Mouse (Mus musculus) heart, embryonic 10.5 days (tissue): ENCODE measurements around the gene Med20. TPM values are rescaled to one million over a fixed set of nuclear protein-coding genes. Genes with fewer than 3 reads are reported as not detected.
"Not testable (repeated sequence)": the region's sequence is repeated elsewhere in the genome, so short reads cannot be mapped to it uniquely, and the experiment has no call there.

Source experiments
- DNase-seq: peaks from one replicate; pipeline ENCODE4 v3.0.0-alpha.2; 2017; ENCODE audit warnings: low spot score
- H3K27ac ChIP-seq: fragments of 300-500 bp; sonication (generic); 2 replicates; pipeline ENCODE4 v1.5.1; 2016; ENCODE audit warnings: mild to moderate bottlenecking
- H3K27me3 ChIP-seq: fragments of 300-500 bp; sonication (generic); 2 replicates; pipeline ENCODE4 v1.6.1; 2016; ENCODE audit warnings: mild to moderate bottlenecking; ENCODE audit not compliant: poor library complexity, insufficient read depth, severe bottlenecking
- H3K36me3 ChIP-seq: fragments of 300-500 bp; sonication (generic); 2 replicates; pipeline ENCODE4 v1.6.1; 2016; ENCODE audit warnings: mild to moderate bottlenecking, moderate library complexity
- H3K4me1 ChIP-seq: fragments of 300-500 bp; sonication (generic); 2 replicates; pipeline ENCODE4 v1.6.1; 2016; ENCODE audit warnings: mild to moderate bottlenecking
- H3K4me3 ChIP-seq: fragments of 300-500 bp; sonication (generic); 2 replicates; pipeline ENCODE4 v1.5.1; 2016; ENCODE audit warnings: mild to moderate bottlenecking, moderate library complexity
- H3K9me3 ChIP-seq: fragments of 300-500 bp; sonication (generic); 2 replicates; pipeline ENCODE4 v1.6.1; 2016; ENCODE audit warnings: mild to moderate bottlenecking, moderate library complexity
- WGBS: fragments of 180-500 bp; shearing (Covaris S2); methylation state at CpG from one replicate; pipeline ENCODE4 v1.1.7; 2016; 5-methylcytosine and 5-hydroxymethylcytosine counted together
- polyA plus RNA-seq: library from polyadenylated mRNA; unstranded; fragments of >200 nt; fragmentation: Nextera tagmentation; extraction: Ambion mirVana; gene quantifications from 2 replicates; pipeline ENCODE4 v1.2.1, GENCODE M21; 2016

The Med20 gene
- polyA plus RNA-seq, 1 experiment from 2014 or later: 42.8 TPM

DNA sequence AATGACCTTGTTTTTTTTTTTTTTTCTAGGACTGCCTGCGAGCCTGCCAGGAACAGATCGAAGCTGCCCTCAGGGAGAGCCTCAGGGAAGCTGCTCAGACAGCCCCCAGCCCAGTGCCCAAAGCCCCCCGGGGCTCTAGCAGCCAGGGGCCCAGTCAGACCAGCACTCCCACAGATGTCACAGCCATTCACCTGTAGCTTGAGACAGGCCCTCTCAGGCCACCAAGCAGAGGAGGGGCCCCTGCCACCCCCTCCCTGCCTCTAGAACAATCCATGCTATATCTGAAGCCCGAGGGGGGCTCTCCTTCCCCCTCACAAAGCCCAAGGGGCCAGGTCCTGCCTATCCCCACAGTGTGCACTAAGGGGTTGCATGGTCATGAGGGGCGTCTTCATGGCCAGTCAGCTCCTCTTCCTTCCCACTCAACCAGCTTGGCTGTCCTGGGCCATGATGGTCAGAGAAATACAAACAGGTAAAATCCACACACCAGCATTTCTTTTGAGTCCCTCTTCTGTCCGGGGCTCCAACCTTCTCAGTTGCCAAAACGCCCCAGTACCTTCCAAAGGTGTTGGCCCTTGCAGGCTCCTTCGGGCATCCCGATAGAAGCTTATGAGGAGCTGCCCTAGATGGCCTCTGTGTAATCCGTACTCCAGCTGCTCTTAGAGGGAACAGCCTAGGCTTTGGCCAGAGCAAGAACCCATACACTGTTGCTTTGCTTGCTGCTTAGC is 12.6 kb upstream of the Med20 start:
- peak overlapping the region; percentile 99; the same call in 1 of the 2 replicates for H3K27ac ChIP-seq
- H3K36me3 ChIP-seq: peaks cover 76% of the 10 kb centered on the region
- not testable (repeated sequence) for DNase-seq, H3K9me3 ChIP-seq, H3K4me3 ChIP-seq, H3K27me3 ChIP-seq
- WGBS: 74% methylated on average over 10 of the region's 10 CpGs
- peaks cover 43% of the 10 kb centered on the region for H3K4me1 ChIP-seq

DNA sequence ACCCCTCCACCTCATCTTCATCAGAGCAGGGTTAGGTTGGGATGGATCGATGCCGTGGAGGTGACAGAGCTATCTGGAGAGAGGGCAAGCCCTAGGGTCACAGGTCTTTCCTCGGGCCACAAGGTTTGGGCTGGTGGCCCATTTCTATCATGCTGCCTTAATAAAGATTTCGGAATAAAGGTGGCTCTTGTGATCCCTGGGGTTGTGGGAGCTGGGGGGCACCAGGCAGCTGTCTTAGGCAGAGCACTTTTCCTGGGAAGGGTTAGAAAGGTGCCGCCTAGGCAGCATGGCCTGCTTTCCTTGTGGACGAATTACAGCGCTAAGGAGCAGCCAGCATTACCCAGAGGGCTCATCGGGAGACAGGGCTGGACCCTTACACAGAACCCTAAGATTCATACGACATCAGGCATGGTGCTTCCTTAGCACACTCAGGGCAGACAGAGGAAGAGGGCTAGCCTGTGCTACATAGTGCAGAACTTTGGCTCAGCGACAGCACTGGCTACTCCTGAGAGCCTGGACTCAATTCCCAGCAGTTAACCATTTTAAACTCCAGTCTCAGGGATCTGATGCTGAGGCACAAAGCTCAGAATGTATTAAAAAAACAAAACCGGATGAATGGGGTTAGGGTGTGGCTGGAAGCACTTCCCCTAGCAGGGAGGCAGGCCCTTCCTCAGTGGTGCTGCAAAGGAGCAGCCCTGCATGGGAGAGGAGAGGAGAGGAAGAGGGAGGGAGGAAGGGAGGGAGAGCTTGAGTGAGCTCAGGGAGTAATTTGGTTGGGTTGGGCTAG is 11.7 kb upstream of the Med20 start:
- Histone ChIP-seq H3K36me3 (peaks cover 86% of the 10 kb centered on the region), H3K4me1 (peaks cover 43% of the 10 kb centered on the region), H3K9me3 (no peaks in the 10 kb centered on the region), H3K27me3 (no peaks in the 10 kb centered on the region), H3K4me3 (no peak overlapping the region), H3K27ac (peak overlapping the region; percentile 42)
- no peak for DNase-seq
- WGBS: 71% methylated on average over 11 of the region's 11 CpGs

DNA sequence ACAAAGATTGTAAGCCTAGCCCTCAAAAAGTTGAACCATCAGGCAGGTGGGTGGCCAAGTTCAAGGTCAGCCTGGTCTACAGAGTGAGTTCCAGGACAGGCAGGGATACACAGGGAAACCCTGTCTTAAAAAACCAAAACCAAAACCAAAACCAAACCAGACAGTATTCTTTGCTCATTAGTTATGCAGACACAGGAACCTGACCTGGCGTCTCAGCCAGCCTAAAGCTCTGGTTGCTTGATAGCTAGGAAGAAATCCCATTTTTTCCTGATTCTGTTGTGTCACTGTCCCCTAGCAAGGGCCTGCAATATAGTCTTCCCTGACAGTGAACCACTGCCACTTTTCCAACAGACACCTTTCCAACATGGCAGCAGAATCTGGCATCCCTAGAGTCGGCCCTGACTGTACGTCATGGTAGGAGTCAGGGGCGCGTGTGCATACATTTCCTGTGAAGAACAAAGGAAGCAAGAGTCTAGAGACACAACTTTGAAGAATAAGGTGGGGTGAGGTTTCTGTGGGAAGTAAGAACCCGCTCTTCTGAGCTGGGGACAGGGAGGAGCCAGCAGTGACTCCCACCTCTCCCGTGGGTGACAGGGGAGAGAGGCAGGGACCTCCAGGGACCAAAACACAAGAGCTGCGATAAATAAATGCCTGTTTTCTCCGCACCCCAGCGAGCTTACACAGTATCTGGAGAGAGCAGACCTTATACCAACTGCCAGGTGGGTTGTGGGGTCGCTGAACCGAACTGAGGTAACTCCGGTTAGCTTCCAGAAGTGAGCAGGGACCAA is 10.6 kb upstream of the Med20 start:
- 0 out of 2 replicates have a peak overlapping the region, but pooled peaks have one; percentile 10 for H3K27ac ChIP-seq
- H3K36me3 ChIP-seq: peaks cover 91% of the 10 kb centered on the region
- no peaks in the 10 kb centered on the region for H3K27me3 ChIP-seq
- H3K4me3 ChIP-seq: no peak overlapping the region
- DNase-seq: no peak
- WGBS: 92% methylated on average over 13 of the region's 13 CpGs
- H3K4me1 ChIP-seq: peaks cover 34% of the 10 kb centered on the region
- no peaks in the 10 kb centered on the region for H3K9me3 ChIP-seq

DNA sequence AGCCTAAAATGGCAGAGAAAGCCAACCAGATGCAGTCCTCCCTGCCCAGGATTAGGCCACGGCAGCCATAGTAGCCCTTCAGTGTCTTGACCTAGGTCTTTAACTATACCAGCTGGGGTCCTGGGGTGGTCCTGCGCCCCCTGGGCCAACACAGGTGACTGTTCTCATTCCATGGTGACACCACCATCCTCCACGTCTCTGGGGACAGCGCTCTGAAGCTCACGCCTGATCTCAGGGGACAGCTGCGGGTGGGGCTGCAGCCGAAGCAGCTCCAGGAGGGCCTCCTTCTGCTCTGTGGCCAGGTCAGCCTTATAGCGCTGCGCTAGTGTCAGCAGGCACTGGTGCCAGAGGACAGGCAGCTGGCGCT is 10.0 kb upstream of the Med20 start:
- Histone ChIP-seq H3K36me3 (peaks cover 93% of the 10 kb centered on the region), H3K27ac (no peak overlapping the region), H3K9me3 (no peaks in the 10 kb centered on the region), H3K4me3 (no peak overlapping the region), H3K4me1 (peaks cover 28% of the 10 kb centered on the region), H3K27me3 (no peaks in the 10 kb centered on the region)
- 85% methylated on average over 10 of the region's 10 CpGs for WGBS
- DNase-seq: no peak

DNA sequence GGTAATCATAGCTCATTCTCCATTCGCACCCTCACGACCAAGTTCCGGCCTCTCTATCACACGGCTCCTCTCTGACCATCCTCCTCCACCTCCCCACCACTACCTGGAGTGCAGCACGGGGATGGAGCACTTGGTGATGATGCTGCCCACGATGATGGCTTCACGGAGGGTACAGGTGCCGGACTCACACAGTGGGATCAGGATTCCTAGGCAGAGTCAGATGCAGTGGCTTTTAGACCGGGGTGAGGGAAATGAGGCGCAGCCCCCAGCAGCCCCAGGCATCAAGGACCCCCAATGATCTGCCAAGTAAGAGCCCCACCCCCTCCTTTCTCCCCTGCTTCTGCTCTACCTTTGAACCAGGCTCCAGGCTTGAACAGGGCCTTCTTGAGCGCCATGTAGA is 9.1 kb upstream of the Med20 start:
- Histone ChIP-seq H3K4me1 (peaks cover 19% of the 10 kb centered on the region), H3K36me3 (peaks cover 93% of the 10 kb centered on the region), H3K27ac (no peak overlapping the region), H3K27me3 (no peaks in the 10 kb centered on the region), H3K4me3 (no peak overlapping the region), H3K9me3 (no peaks in the 10 kb centered on the region)
- no peak for DNase-seq
- 91% methylated on average over 11 of the region's 11 CpGs for WGBS

DNA sequence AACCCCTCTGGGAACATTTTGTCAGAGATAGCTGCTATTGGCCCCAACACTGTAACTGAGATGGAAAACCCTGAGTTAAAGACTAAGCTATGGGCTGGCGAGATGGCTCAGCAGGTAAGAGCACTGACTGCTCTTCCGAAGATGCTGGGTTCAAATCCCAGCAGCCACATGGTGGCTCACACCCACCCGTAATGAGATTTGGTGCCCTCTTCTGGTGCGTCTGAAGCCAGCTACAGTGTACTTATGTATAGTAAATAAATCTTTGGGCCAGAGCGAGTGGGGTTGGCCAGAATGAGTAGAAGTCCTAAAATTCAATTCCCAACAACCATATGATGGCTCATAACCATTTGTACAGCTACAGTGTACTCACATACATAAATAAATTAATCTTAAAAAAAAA is 5.2 kb upstream of the Med20 start:
- no peaks in the 10 kb centered on the region for H3K27me3 ChIP-seq
- no peak overlapping the region for H3K27ac ChIP-seq
- H3K4me1 ChIP-seq: peaks cover 9% of the 10 kb centered on the region
- H3K4me3 ChIP-seq: no peak overlapping the region
- peaks cover 73% of the 10 kb centered on the region for H3K36me3 ChIP-seq
- 79% methylated on average over 5 of the region's 5 CpGs for WGBS
- no peak for DNase-seq
- H3K9me3 ChIP-seq: no peaks in the 10 kb centered on the region

DNA sequence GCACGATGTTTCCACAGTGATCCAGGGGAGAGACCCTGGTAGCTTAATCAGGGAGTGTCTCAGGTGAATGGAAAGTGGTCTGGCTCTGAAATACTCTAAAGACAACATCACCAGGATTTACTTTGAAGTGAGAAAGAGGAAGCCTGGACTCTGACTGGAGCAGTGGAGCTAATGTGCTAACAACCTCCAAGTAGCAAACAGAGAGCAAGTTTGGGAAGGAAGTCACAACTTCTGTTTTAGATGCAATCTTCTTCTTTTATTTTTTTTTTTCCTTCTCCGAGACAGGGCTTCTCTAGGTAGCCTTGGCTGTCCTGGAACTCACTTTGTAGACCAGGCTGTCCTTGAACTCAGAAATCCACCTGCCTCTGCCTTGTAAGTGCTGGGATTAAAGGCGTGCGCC is 2.2 kb upstream of the Med20 start:
- Histone ChIP-seq H3K9me3 (no peaks in the 10 kb centered on the region), H3K36me3 (peaks cover 59% of the 10 kb centered on the region), H3K4me1 (peaks cover 21% of the 10 kb centered on the region), H3K27ac (no peak overlapping the region), H3K27me3 (no peaks in the 10 kb centered on the region), H3K4me3 (no peak overlapping the region)
- DNase-seq: no peak
- WGBS: 91% methylated on average over 4 of the region's 4 CpGs

DNA sequence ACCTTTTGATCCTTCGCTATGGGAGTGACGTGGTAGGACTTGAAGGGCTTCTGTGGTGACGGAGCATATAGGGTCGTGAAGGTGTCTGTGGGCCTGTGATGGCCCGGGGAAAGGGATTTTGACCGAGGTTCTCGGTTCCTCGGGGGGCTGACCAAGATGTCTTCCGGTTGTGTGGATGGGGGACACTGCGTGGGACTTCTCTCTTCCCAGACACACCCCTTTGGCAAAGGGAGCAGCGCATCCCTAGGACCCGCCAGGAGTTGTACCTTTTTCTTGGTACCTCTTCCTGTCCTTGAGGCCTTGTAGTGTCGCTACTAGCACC is 240 bp downstream of the Med20 start:
- Histone ChIP-seq H3K4me3 (peak overlapping the region; percentile 85), H3K27me3 (no peaks in the 10 kb centered on the region), H3K4me1 (peaks cover 21% of the 10 kb centered on the region), H3K36me3 (peaks cover 57% of the 10 kb centered on the region), H3K27ac (peak overlapping the region; percentile 89), H3K9me3 (no peaks in the 10 kb centered on the region)
- WGBS: under 1% methylated on average over 13 of the region's 13 CpGs
- no peak for DNase-seq

DNA sequence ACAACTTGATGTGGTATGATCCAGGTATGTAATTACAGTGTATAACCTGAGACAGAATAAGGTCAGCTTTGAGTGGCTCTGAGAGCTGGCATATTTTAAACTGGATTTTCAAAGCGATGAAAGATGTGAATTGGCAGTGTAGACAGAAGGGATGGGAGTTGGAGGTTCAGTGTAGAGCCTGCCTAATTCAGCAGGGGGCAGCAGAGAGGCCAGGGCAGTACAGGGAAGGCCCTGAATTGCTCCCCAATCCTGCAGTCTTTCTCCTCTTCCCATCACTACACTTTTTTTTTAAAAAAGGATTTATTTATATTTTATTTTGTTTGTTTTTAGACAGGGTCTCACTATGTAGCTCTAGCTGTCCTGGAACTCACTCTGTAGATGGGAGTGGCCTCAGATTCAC is 2.6 kb downstream of the Med20 start:
- Histone ChIP-seq H3K9me3 (no peaks in the 10 kb centered on the region), H3K4me3 (no peak overlapping the region), H3K27ac (no peak overlapping the region), H3K4me1 (peaks cover 21% of the 10 kb centered on the region), H3K27me3 (no peaks in the 10 kb centered on the region), H3K36me3 (peaks cover 54% of the 10 kb centered on the region)
- no peak for DNase-seq
- WGBS: 86% methylated on average over 1 of the region's 1 CpGs

DNA sequence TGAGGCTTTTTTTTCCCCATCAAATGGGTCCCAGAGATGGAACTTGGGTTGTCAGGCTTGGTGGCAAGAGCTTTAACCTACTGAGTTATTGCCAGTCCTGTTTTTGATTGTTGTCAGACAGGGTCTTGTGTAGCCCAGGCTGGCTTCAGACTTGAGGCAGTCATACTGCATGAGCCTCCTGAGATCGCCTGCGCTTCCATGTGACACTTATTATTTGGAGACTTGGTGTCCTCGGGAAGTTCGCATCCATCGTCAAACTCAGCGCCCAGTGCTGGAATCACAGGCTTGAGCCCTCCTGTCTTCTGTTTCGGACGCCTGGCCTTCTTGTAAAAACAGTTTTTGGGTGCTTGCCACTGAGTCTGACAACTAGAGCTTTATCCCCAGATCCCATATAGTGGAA is 4.7 kb downstream of the Med20 start:
- peak; percentile 63 for DNase-seq
- 94% methylated on average over 8 of the region's 8 CpGs for WGBS
- Histone ChIP-seq H3K4me3 (no peak overlapping the region), H3K36me3 (peaks cover 73% of the 10 kb centered on the region), H3K9me3 (no peaks in the 10 kb centered on the region), H3K4me1 (peaks cover 13% of the 10 kb centered on the region), H3K27ac (no peak overlapping the region), H3K27me3 (no peaks in the 10 kb centered on the region)

DNA sequence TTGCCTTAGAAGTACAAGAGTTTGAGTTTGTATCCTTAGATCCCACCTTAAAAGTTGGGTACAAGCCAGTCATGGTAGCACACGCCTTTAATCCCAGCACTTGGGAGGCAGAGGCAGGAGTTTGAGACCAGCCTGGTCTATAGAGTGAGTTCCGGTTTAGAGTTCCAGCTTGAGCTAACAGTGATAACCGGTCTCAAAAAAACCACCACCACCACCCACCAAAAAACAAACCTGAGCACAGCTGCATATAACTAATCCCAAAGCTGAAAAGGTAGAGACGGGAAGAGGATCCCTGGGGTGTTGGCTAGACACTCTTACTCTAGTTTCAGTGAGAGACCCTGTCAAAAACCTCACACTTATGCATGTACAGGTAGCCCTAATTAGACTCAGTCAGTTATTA is 5.3 kb downstream of the Med20 start:
- Histone ChIP-seq H3K9me3 (no peaks in the 10 kb centered on the region), H3K27ac (no peak overlapping the region), H3K4me3 (no peak overlapping the region), H3K27me3 (no peaks in the 10 kb centered on the region), H3K36me3 (peaks cover 78% of the 10 kb centered on the region), H3K4me1 (peaks cover 13% of the 10 kb centered on the region)
- DNase-seq: peak; percentile 27
- 84% methylated on average over 4 of the region's 4 CpGs for WGBS

DNA sequence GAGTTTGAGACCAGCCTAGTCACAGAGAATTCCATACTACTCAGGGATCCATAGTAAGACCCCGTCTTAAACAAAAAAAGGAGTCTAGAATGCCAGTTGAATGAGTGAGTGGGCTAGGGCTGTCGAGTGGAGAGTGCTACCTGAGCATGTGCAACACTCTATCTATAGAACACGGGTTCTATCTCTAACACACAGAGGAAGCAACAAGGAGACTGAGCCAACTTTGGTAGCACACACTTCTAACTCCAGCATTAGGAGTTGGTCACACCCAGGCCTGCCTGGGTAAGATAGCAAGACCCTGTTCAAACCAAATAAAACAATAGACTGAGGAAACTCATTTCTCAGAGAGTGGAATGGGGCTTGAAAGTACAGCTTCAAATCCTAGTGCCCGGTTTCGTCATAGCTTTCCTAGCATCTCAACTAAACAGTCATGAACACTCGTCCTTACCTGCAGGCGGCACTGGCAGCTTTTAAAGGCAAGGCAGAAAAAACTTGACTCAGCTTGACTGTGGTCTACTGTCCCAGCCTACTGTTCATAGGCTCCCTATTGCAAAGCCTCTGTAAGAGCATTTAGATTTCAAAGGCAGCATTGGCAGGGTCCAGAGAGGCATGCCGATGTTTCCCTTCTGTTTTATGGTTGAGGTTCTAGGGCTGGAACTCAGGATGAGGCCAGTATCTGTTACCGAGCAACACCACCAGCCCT is 6.4 kb downstream of the Med20 start:
- peak overlapping the region; percentile 75 for H3K27ac ChIP-seq
- 83% methylated on average over 9 of the region's 9 CpGs for WGBS
- H3K27me3 ChIP-seq: no peaks in the 10 kb centered on the region
- H3K4me3 ChIP-seq: no peak overlapping the region
- no peaks in the 10 kb centered on the region for H3K9me3 ChIP-seq
- H3K4me1 ChIP-seq: peaks cover 3% of the 10 kb centered on the region
- peak; percentile 83 for DNase-seq
- peaks cover 89% of the 10 kb centered on the region for H3K36me3 ChIP-seq
